Mouse (Mus musculus) embryonic facial prominence, embryonic 12.5 days (tissue): ENCODE measurements at regions not wholly inside any gene's neighbourhood (a gene's known extent, or its start where the extent isn't known, plus 50 kb on each side); places are given as distances from the start of the nearest gene placed in this dataset.

Experiments used
- ATAC-seq: fragments of 200-750 bp; cut with Nextera tagmentation; 2 replicates; pipeline ENCODE4 v1.8.0; 2017; ENCODE audit not compliant: insufficient number of reproducible peaks, insufficient read depth, low FRiP score, low TSS enrichment
- H3K27ac ChIP-seq: fragments of 300-500 bp; sonication (generic); 2 replicates; pipeline ENCODE4 v1.5.1; 2016; ENCODE audit warnings: mild to moderate bottlenecking
- H3K27me3 ChIP-seq: fragments of 300-500 bp; sonication (generic); 2 replicates; pipeline ENCODE4 v1.6.1; 2016; ENCODE audit warnings: mild to moderate bottlenecking, moderate library complexity
- H3K36me3 ChIP-seq: fragments of 300-500 bp; sonication (generic); 2 replicates; pipeline ENCODE4 v1.6.1; 2016; ENCODE audit warnings: mild to moderate bottlenecking
- H3K4me1 ChIP-seq: fragments of 300-500 bp; sonication (generic); 2 replicates; pipeline ENCODE4 v1.6.1; 2016
- H3K4me2 ChIP-seq: fragments of 300-500 bp; sonication (generic); replicated peaks from 2 replicates; pipeline ENCODE4 v1.6.1; 2016; ENCODE audit warnings: mild to moderate bottlenecking, moderate library complexity
- H3K4me3 ChIP-seq: fragments of 300-500 bp; sonication (generic); 2 replicates; pipeline ENCODE4 v1.5.1; 2016; ENCODE audit warnings: mild to moderate bottlenecking
- H3K9ac ChIP-seq: fragments of 300-500 bp; sonication (generic); 2 replicates; pipeline ENCODE4 v1.6.1; 2016; ENCODE audit warnings: mild to moderate bottlenecking, moderate library complexity
- H3K9me3 ChIP-seq: fragments of 300-500 bp; sonication (generic); 2 replicates; pipeline ENCODE4 v1.6.1; 2016; ENCODE audit warnings: mild to moderate bottlenecking, moderate library complexity
- whole genome bisulfite sequencing: fragments of 180-500 bp; shearing (Covaris S2); methylation state at CpG from one replicate; pipeline ENCODE4 v1.1.7; 2016; 5-methylcytosine and 5-hydroxymethylcytosine counted together

DNA sequence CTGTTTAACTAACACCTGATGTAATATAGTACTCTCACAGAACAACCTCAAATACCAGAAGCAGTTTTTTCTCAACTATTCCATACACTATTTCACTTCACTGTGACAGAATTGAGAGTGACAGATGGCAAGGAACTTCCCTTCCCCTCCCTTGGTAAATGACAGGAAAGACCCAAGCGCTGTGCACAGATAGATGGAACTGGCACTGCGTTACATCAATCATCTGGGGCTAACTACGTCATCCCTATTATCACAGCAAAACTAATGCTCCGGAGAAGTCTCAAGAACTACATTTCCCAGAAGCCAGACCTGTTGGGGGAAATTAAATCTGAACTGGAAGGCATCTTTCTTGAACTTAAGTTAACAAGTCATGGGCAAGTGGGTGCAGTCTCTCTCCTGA, 493.6 kb upstream of the Gm5415 start:
- no peak for ATAC-seq
- H3K27ac ChIP-seq, result no peak overlapping the region
- 74% methylated on average over 4 of the region's 4 CpGs for WGBS
- no peaks in the 10 kb centered on the region for H3K36me3 ChIP-seq
- no peak overlapping the region for H3K4me2 ChIP-seq
- H3K27me3 ChIP-seq, result no peaks in the 10 kb centered on the region
- no peak overlapping the region for H3K9ac ChIP-seq
- H3K9me3 ChIP-seq, result no peaks in the 10 kb centered on the region
- H3K4me1 ChIP-seq, result no peaks in the 10 kb centered on the region
- no peak overlapping the region for H3K4me3 ChIP-seq

DNA sequence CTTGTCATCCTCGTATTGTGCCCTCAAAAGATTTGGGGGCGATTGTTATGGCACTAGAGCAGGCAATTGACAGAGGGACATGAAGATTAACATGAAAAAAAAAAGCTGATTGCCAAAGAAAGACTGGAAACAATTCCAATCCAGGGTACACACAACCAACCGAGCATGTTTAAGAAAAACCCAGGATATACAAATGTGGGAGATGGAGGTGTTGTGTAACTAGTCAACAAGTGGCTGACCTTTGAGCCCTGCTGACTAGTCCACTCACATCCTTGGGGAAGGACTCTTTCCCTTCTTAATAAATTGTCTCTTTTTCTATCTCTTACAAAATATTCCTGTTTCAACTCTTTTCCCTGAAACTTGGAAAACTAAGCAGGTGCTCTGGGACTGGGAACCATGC, 484.9 kb upstream of the Gm5415 start:
- 84% methylated on average over 3 of the region's 3 CpGs for WGBS
- Histone ChIP-seq H3K4me1 (no peaks in the 10 kb centered on the region), H3K36me3 (no peaks in the 10 kb centered on the region), H3K27me3 (no peaks in the 10 kb centered on the region), H3K4me3 (no peak overlapping the region), H3K9ac (no peak overlapping the region), H3K9me3 (no peaks in the 10 kb centered on the region), H3K27ac (no peak overlapping the region), H3K4me2 (no peak overlapping the region)
- no peak for ATAC-seq

DNA sequence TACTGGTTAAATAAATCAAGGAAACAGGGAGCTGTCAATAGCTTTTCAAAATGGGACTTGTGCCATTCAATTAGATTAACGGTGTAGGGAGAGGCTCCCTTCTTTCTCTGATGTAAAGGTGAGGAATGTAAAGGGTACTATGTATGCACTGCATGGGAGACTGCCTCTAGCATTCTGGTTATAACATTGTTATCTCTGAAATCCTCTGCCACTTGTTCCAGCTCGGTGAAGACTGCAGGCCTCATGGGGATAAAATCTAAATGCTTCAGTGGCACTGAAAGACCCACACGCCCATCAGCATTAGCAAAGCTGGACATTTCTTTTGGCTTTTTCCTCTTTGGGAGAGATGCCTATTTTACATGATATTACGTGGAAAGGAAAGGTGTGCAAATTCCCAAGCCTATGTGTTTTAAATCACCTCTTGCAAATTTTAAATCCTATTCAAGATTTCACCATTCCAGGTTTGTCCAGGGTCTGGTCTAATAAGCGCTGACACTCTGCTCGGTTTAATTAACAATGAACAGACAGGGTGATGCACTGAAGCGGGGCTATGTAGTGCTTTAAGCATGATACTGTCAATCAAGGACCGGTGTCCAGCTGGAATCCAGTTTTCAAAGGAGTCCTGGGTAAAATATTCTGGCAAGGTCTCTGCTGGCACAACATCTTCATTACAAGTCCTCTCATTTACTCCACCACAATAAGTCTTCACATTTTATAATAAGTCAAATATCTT, 479.8 kb upstream of the Gm5415 start:
- Histone ChIP-seq H3K4me1 (no peaks in the 10 kb centered on the region), H3K9me3 (no peaks in the 10 kb centered on the region), H3K4me3 (no peak overlapping the region), H3K4me2 (no peak overlapping the region), H3K9ac (no peak overlapping the region), H3K27ac (no peak overlapping the region), H3K36me3 (no peaks in the 10 kb centered on the region), H3K27me3 (no peaks in the 10 kb centered on the region)
- ATAC-seq, result peak; percentile 41; the same call in 1 of the 2 replicates
- 62% methylated on average over 8 of the region's 8 CpGs for WGBS

DNA sequence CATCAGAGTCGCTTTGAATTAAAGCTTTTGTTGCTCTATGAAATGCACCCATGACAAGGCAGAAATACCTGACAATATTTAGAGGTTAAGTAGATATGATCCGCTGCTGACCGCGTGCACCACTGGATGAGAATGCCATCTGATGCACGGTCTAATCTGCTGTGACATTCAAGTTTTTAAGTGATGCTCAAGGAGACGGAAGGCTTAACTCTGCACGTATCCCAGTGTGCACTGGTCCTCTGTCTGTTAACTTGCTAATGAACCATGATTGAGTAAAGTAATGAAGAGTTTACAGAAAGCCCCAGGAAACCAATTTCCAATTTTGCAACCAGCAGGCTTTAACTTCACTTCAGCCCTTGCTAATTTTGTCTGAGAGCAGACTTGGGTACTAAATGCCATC, 478.3 kb upstream of the Gm5415 start:
- Histone ChIP-seq H3K36me3 (no peaks in the 10 kb centered on the region), H3K4me2 (no peak overlapping the region), H3K27ac (no peak overlapping the region), H3K4me1 (no peaks in the 10 kb centered on the region), H3K9me3 (no peaks in the 10 kb centered on the region), H3K27me3 (no peaks in the 10 kb centered on the region), H3K9ac (no peak overlapping the region), H3K4me3 (no peak overlapping the region)
- WGBS, result 71% methylated on average over 7 of the region's 7 CpGs
- ATAC-seq, result 0 out of 2 replicates have a peak, but pooled peaks have one; percentile 47

- H3K4me1 ChIP-seq, result no peaks in the 10 kb centered on the region
- no peak for ATAC-seq
- no peaks in the 10 kb centered on the region for H3K36me3 ChIP-seq
- no peak overlapping the region for H3K9ac ChIP-seq
- H3K27me3 ChIP-seq, result no peaks in the 10 kb centered on the region
- H3K4me2 ChIP-seq, result no peak overlapping the region
- no peaks in the 10 kb centered on the region for H3K9me3 ChIP-seq
- no peak overlapping the region for H3K27ac ChIP-seq
- 76% methylated on average over 4 of the region's 4 CpGs for WGBS
- no peak overlapping the region for H3K4me3 ChIP-seq
Observed at GRCm38 (mm10) chr1:33022852-33023251, 475.8 kb upstream of the Gm5415 start.

DNA sequence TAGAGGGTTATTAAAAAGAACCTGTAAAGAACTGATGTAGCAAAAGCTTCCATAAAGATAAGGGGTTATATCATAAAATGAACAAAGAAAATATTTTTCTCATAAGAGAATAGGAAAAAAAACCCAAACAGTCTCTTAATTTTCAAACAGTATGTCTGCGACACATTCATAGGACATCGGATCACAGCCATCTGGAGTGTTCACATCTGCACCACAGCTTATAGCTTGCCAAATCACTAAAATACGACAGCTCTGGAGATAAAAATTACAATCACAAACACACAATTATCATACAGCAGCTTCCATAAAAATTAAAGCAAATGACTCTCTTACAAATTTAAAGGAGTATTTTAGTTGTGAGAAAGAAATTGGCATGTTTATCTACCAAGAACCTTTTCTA, 456.9 kb upstream of the Gm5415 start:
- Histone ChIP-seq H3K4me2 (no peak overlapping the region), H3K36me3 (no peaks in the 10 kb centered on the region), H3K9me3 (no peaks in the 10 kb centered on the region), H3K27ac (no peak overlapping the region), H3K27me3 (no peaks in the 10 kb centered on the region), H3K4me3 (no peak overlapping the region), H3K4me1 (no peaks in the 10 kb centered on the region), H3K9ac (no peak overlapping the region)
- no peak for ATAC-seq
- WGBS, result 86% methylated on average over 3 of the region's 3 CpGs

DNA sequence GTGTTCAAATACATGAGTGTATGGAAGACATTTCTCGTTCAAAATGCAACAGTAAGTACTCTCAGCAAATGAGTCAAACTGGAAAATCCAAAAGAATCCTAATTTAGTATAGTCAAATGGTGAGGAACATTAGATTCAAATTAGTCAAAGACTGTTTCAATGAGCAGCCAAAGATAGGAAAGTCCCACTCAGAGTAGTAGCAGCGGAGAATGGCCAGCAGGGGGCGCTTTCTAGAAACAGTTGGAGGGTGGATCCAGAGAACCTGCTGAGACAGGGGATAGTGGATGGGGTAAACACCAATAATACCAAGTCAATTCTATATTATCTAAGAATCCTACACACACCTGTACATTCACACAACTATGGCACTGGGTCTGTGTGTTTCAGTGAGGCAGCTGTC, 417.9 kb upstream of the Gm5415 start:
- ATAC-seq, result no peak
- Histone ChIP-seq H3K36me3 (no peaks in the 10 kb centered on the region), H3K4me3 (no peak overlapping the region), H3K9me3 (no peaks in the 10 kb centered on the region), H3K27me3 (no peaks in the 10 kb centered on the region), H3K4me2 (no peak overlapping the region), H3K27ac (no peak overlapping the region), H3K9ac (no peak overlapping the region), H3K4me1 (no peaks in the 10 kb centered on the region)
- 66% methylated on average over 3 of the region's 3 CpGs for WGBS

GRCm38 (mm10) chr1:32959316-32959715, 412.2 kb upstream of the Gm5415 start:
- Histone ChIP-seq H3K9ac (no peak overlapping the region), H3K9me3 (no peaks in the 10 kb centered on the region), H3K27ac (no peak overlapping the region), H3K27me3 (no peaks in the 10 kb centered on the region), H3K4me1 (no peaks in the 10 kb centered on the region), H3K4me3 (no peak overlapping the region), H3K36me3 (no peaks in the 10 kb centered on the region), H3K4me2 (no peak overlapping the region)
- no peak for ATAC-seq
- WGBS, result 84% methylated on average over 6 of the region's 6 CpGs

- Histone ChIP-seq H3K9ac (no peak overlapping the region), H3K4me3 (no peak overlapping the region), H3K36me3 (no peaks in the 10 kb centered on the region), H3K27me3 (no peaks in the 10 kb centered on the region), H3K4me2 (no peak overlapping the region), H3K9me3 (no peaks in the 10 kb centered on the region), H3K4me1 (no peaks in the 10 kb centered on the region), H3K27ac (no peak overlapping the region)
- WGBS, result 83% methylated on average over 4 of the region's 4 CpGs
- no peak for ATAC-seq
Observed at GRCm38 (mm10) chr1:32946254-32946653, 399.2 kb upstream of the Gm5415 start.

GRCm38 (mm10) chr1:32930381-32930780, 383.3 kb upstream of the Gm5415 start:
- Histone ChIP-seq H3K4me1 (no peaks in the 10 kb centered on the region), H3K9ac (no peak overlapping the region), H3K27me3 (no peaks in the 10 kb centered on the region), H3K4me2 (no peak overlapping the region), H3K9me3 (no peaks in the 10 kb centered on the region), H3K36me3 (no peaks in the 10 kb centered on the region), H3K27ac (no peak overlapping the region), H3K4me3 (no peak overlapping the region)
- no peak for ATAC-seq
- WGBS, result 73% methylated on average over 3 of the region's 3 CpGs

- no peaks in the 10 kb centered on the region for H3K4me1 ChIP-seq
- ATAC-seq, result no peak
- no peaks in the 10 kb centered on the region for H3K27me3 ChIP-seq
- H3K9me3 ChIP-seq, result no peaks in the 10 kb centered on the region
- H3K4me3 ChIP-seq, result no peak overlapping the region
- H3K27ac ChIP-seq, result no peak overlapping the region
- H3K9ac ChIP-seq, result no peak overlapping the region
- H3K36me3 ChIP-seq, result no peaks in the 10 kb centered on the region
- no peak overlapping the region for H3K4me2 ChIP-seq
Observed at GRCm38 (mm10) chr1:32902437-32902836, 355.3 kb upstream of the Gm5415 start.

- Histone ChIP-seq H3K27me3 (no peaks in the 10 kb centered on the region), H3K4me3 (no peak overlapping the region), H3K9ac (no peak overlapping the region), H3K4me1 (no peaks in the 10 kb centered on the region), H3K9me3 (no peaks in the 10 kb centered on the region), H3K4me2 (no peak overlapping the region), H3K36me3 (no peaks in the 10 kb centered on the region), H3K27ac (no peak overlapping the region)
- no peak for ATAC-seq
Observed at GRCm38 (mm10) chr1:32887728-32888127, 340.6 kb upstream of the Gm5415 start.

GRCm38 (mm10) chr1:32872920-32873319, 325.8 kb upstream of the Gm5415 start:
- Histone ChIP-seq H3K9me3 (no peaks in the 10 kb centered on the region), H3K9ac (no peak overlapping the region), H3K27ac (no peak overlapping the region), H3K4me2 (no peak overlapping the region), H3K4me3 (no peak overlapping the region), H3K27me3 (no peaks in the 10 kb centered on the region), H3K4me1 (no peaks in the 10 kb centered on the region), H3K36me3 (no peaks in the 10 kb centered on the region)
- no peak for ATAC-seq
- 80% methylated on average over 8 of the region's 8 CpGs for WGBS
